ENCODE assay signal across 8 mouse cellular contexts in genomic region chr16:20717978-20718670, GRCm38 (mm10). TPM values are rescaled to one million over a fixed set of nuclear protein-coding genes. Genes with fewer than 3 reads are reported as not detected.
A peak's percentile ranks its signal among the peaks of the same experiment; 100 is the strongest.
DNase-seq lines count a peak whose midpoint lies in the region; ATAC-seq lines count a peak whose summit lies in the region.

No protein-coding gene starts in this region.

- peak overlapping the region; percentile 90 for H3K4me2 ChIP-seq in heart, embryonic 11.5 days
- peak overlapping the region; percentile 90 for H3K4me2 ChIP-seq in forebrain, embryonic 15.5 days (replicated peaks)

- peaks cover 11% of the 10 kb centered on the region; the same call in 1 of the 2 replicates for H3K36me3 ChIP-seq in heart, embryonic 11.5 days (ENCODE audit: control insufficient read depth, insufficient read depth, low read length)
- peaks cover 21% of the 10 kb centered on the region for H3K36me3 ChIP-seq in forebrain, embryonic 15.5 days
- peaks cover 7% of the 10 kb centered on the region; the same call in 1 of the 2 replicates for H3K36me3 ChIP-seq in macrophage (ENCODE audit: inconsistent target)

- 3% methylated on average over 18 of the region's 18 CpGs for WGBS in heart, embryonic 11.5 days (ENCODE audit: insufficient replicate concordance)
- WGBS in forebrain, embryonic 15.5 days = 3% methylated on average over 18 of the region's 18 CpGs
- WGBS in macrophage (ENCODE audit: missing documents) = 1% methylated on average over 18 of the region's 18 CpGs

- intact Hi-C loops in left cerebral cortex, postnatal 4 days (cut with DNase I) = loop anchor here (5.0 kb wide), 1 partner anchor 474 kb away; no protein-coding TSS in a partner anchor

- peak; percentile 12; the same call in 1 of the 2 replicates for ATAC-seq in heart, embryonic 11.5 days (replicated peaks; ENCODE audit: insufficient number of reproducible peaks, low FRiP score, low TSS enrichment)
- ATAC-seq in forebrain, embryonic 15.5 days (replicated peaks) = no peak; the same call in 1 of the 2 replicates

- peak overlapping the region; percentile 88 for H3K27ac ChIP-seq in heart, embryonic 11.5 days (ENCODE audit: low read depth, low read length)
- peak overlapping the region; percentile 90 for H3K27ac ChIP-seq in forebrain, embryonic 15.5 days (replicated peaks)
- peak overlapping the region; percentile 61 for H3K27ac ChIP-seq in macrophage

- H3K9me3 ChIP-seq in heart, embryonic 11.5 days (replicated peaks; ENCODE audit: control insufficient read depth, low read length) = no peaks in the 10 kb centered on the region
- no peaks in the 10 kb centered on the region for H3K9me3 ChIP-seq in forebrain, embryonic 15.5 days

- no peaks in the 10 kb centered on the region for H3K27me3 ChIP-seq in heart, embryonic 11.5 days (ENCODE audit: control insufficient read depth, insufficient read depth, low read length)
- H3K27me3 ChIP-seq in forebrain, embryonic 15.5 days = no peaks in the 10 kb centered on the region

- DNase-seq in heart, adult 9 months (ENCODE audit: low spot score in 2 of 2) = no peak
- peak; percentile 32 for DNase-seq in CD4-positive helper T cell, adult 2 months (ENCODE audit: low read depth, low spot score)
- DNase-seq in layer of hippocampus, postnatal 10 days (ENCODE audit: low spot score in 2 of 2) = no peak
- DNase-seq in left cerebral cortex, postnatal 4 days = no peak
- DNase-seq in layer of hippocampus, adult 8-10 months (ENCODE audit: low spot score in 2 of 2) = no peak

- peak overlapping the region; percentile 75 for H3K9ac ChIP-seq in heart, embryonic 11.5 days (ENCODE audit: low read depth, low read length)
- H3K9ac ChIP-seq in forebrain, embryonic 15.5 days (replicated peaks) = peak overlapping the region; percentile 85

- H3K79me2 ChIP-seq in macrophage (ENCODE audit: inconsistent target) = no peaks in the 10 kb centered on the region

- peaks cover 27% of the 10 kb centered on the region for H3K4me1 ChIP-seq in heart, embryonic 11.5 days (ENCODE audit: control insufficient read depth, insufficient read depth, low read length)
- H3K4me1 ChIP-seq in forebrain, embryonic 15.5 days = peaks cover 40% of the 10 kb centered on the region

- peak overlapping the region; percentile 61 for H3K4me3 ChIP-seq in heart, embryonic 11.5 days (ENCODE audit: low read depth, low read length)
- peak overlapping the region; percentile 72 for H3K4me3 ChIP-seq in forebrain, embryonic 15.5 days
- H3K4me3 ChIP-seq in macrophage (ENCODE audit: inconsistent target) = peak overlapping the region; percentile 64

RNA-seq across cellular contexts. Expression of gene Clcn2, which starts 0.6 kb away (rescaled TPM):
- 5.7 and 6.7 TPM in 2 replicates for polyA plus RNA-seq in heart, embryonic 11.5 days (2014; fragmentation: Nextera tagmentation; extraction: Ambion mirVana)
- 19.2 and 19.8 TPM in 2 replicates for polyA plus RNA-seq in forebrain, embryonic 15.5 days (2015; fragmentation: Nextera tagmentation; extraction: Ambion mirVana)
- total RNA-seq in macrophage (2018; cell fraction: chromatin; rRNA removed) = 10 to 100 TPM in 4 of 26 experiments, 1 to 10 TPM in 22; 3.9 to 14.1 (median 7.6) TPM
- total RNA-seq in macrophage (2018; cell fraction: cytosol; rRNA removed) = under 1 TPM; 0.05 to 0.60 (median 0.20) TPM
- total RNA-seq in macrophage (2018; cell fraction: nucleus; rRNA removed) = 1 to 10 TPM in 25 of 26 experiments, under 1 TPM in 1; 0.69 to 7.6 (median 4.8) TPM
- polyA plus RNA-seq in macrophage (2018) = 0.11 to 0.38 TPM (median 0.35 TPM) in 3 replicates
- 10 to 100 TPM; 41.4 to 50.7 TPM for total RNA-seq in layer of hippocampus, postnatal 10 days (2021)
- total RNA-seq in left cerebral cortex, postnatal 4 days (2021) = 10 to 100 TPM; 38.8 to 40.3 TPM
- total RNA-seq in layer of hippocampus, adult 8-10 months (2022) = 100 to 1,000 TPM in 1 of 4 experiments, 10 to 100 TPM in 3; 83.1 to 103 (median 87.5) TPM

RNA-seq across cellular contexts. Expression of gene Polr2h, which starts 0.7 kb away (rescaled TPM):
- polyA plus RNA-seq in heart, embryonic 11.5 days (2014; fragmentation: Nextera tagmentation; extraction: Ambion mirVana) = 65.0 and 65.9 TPM in 2 replicates
- polyA plus RNA-seq in forebrain, embryonic 15.5 days (2015; fragmentation: Nextera tagmentation; extraction: Ambion mirVana) = 86.4 and 96.1 TPM in 2 replicates
- 10 to 100 TPM in 3 of 26 experiments, 1 to 10 TPM in 23; 2.4 to 10.3 (median 4.9) TPM for total RNA-seq in macrophage (2018; cell fraction: chromatin; rRNA removed)
- 10 to 100 TPM; 10.2 to 20.7 (median 14.9) TPM for total RNA-seq in macrophage (2018; cell fraction: cytosol; rRNA removed)
- 10 to 100 TPM in 9 of 26 experiments, 1 to 10 TPM in 17; 3.1 to 16.1 (median 7.9) TPM for total RNA-seq in macrophage (2018; cell fraction: nucleus; rRNA removed)
- 5.2 to 20.4 TPM (median 12.3 TPM) in 3 replicates for polyA plus RNA-seq in macrophage (2018)
- 10 to 100 TPM; 23.2 to 27.7 TPM for total RNA-seq in layer of hippocampus, postnatal 10 days (2021)
- total RNA-seq in left cerebral cortex, postnatal 4 days (2021) = 10 to 100 TPM; 30.5 to 32.0 TPM
- 10 to 100 TPM; 18.6 to 29.3 (median 22.7) TPM for total RNA-seq in layer of hippocampus, adult 8-10 months (2022)

RNA-seq across cellular contexts. Expression of gene Chrd, which starts 14.8 kb away (rescaled TPM):
- polyA plus RNA-seq in heart, embryonic 11.5 days (2014; fragmentation: Nextera tagmentation; extraction: Ambion mirVana) = 0.21 and 0.42 TPM in 2 replicates
- 3.5 and 3.7 TPM in 2 replicates for polyA plus RNA-seq in forebrain, embryonic 15.5 days (2015; fragmentation: Nextera tagmentation; extraction: Ambion mirVana)
- total RNA-seq in macrophage (2018; cell fraction: chromatin; rRNA removed) = under 1 TPM in 1 of 26 experiments, not detected in 25; 0.82 TPM
- total RNA-seq in macrophage (2018; cell fraction: cytosol; rRNA removed) = not detected
- under 1 TPM in 1 of 26 experiments, not detected in 25; 0.48 TPM for total RNA-seq in macrophage (2018; cell fraction: nucleus; rRNA removed)
- polyA plus RNA-seq in macrophage (2018) = not detected in 3 replicates
- total RNA-seq in layer of hippocampus, postnatal 10 days (2021) = 10 to 100 TPM; 25.1 TPM
- 10 to 100 TPM; 15.4 to 18.6 TPM for total RNA-seq in left cerebral cortex, postnatal 4 days (2021)
- total RNA-seq in layer of hippocampus, adult 8-10 months (2022) = 100 to 1,000 TPM in 2 of 4 experiments, 10 to 100 TPM in 2; 77.0 to 106 (median 95.3) TPM

RNA-seq across cellular contexts. Expression of gene Thpo, which starts 16.2 kb away (rescaled TPM):
- polyA plus RNA-seq in heart, embryonic 11.5 days (2014; fragmentation: Nextera tagmentation; extraction: Ambion mirVana) = 0.49 TPM in 1 of 2 replicates, not detected in the other
- polyA plus RNA-seq in forebrain, embryonic 15.5 days (2015; fragmentation: Nextera tagmentation; extraction: Ambion mirVana) = 0.80 and 0.91 TPM in 2 replicates
- not detected for total RNA-seq in macrophage (2018; cell fraction: chromatin; rRNA removed)
- total RNA-seq in macrophage (2018; cell fraction: cytosol; rRNA removed) = not detected
- total RNA-seq in macrophage (2018; cell fraction: nucleus; rRNA removed) = not detected
- not detected in 3 replicates for polyA plus RNA-seq in macrophage (2018)
- 1 to 10 TPM; 3.7 to 4.3 TPM for total RNA-seq in layer of hippocampus, postnatal 10 days (2021)
- total RNA-seq in left cerebral cortex, postnatal 4 days (2021) = 1 to 10 TPM; 1.2 to 2.3 TPM
- 10 to 100 TPM in 3 of 4 experiments, 1 to 10 TPM in 1; 9.9 to 15.1 (median 13.2) TPM for total RNA-seq in layer of hippocampus, adult 8-10 months (2022)

RNA-seq across cellular contexts. Expression of gene Fam131a, which starts 25.1 kb away (rescaled TPM):
- 2.6 and 4.9 TPM in 2 replicates for polyA plus RNA-seq in heart, embryonic 11.5 days (2014; fragmentation: Nextera tagmentation; extraction: Ambion mirVana)
- polyA plus RNA-seq in forebrain, embryonic 15.5 days (2015; fragmentation: Nextera tagmentation; extraction: Ambion mirVana) = 51.8 and 54.4 TPM in 2 replicates
- 1 to 10 TPM in 18 of 26 experiments, under 1 TPM in 6, not detected in 2; 0.29 to 7.0 (median 2.1) TPM for total RNA-seq in macrophage (2018; cell fraction: chromatin; rRNA removed)
- total RNA-seq in macrophage (2018; cell fraction: cytosol; rRNA removed) = 1 to 10 TPM in 10 of 26 experiments, under 1 TPM in 16; 0.18 to 2.1 (median 0.78) TPM
- 1 to 10 TPM in 17 of 26 experiments, under 1 TPM in 9; 0.31 to 4.4 (median 1.2) TPM for total RNA-seq in macrophage (2018; cell fraction: nucleus; rRNA removed)
- polyA plus RNA-seq in macrophage (2018) = 0.22 to 1.6 TPM (median 0.63 TPM) in 3 replicates
- total RNA-seq in layer of hippocampus, postnatal 10 days (2021) = 100 to 1,000 TPM; 298 to 325 TPM
- 100 to 1,000 TPM; 101 to 115 TPM for total RNA-seq in left cerebral cortex, postnatal 4 days (2021)
- 100 to 1,000 TPM; 395 to 431 (median 412) TPM for total RNA-seq in layer of hippocampus, adult 8-10 months (2022)
